Mouse (Mus musculus): ENCODE results near the gene 4930568D16Rik.
A peak's percentile ranks its signal among the peaks of the same experiment; 100 is the strongest.

The 4930568D16Rik gene

GRCm38 (mm10) chr2:35367629-35368028, at the start of gene 4930568D16Rik:
TSS of gene 4930568D16Rik (minus strand) at chr2:35367729.
- no peak for DNase-seq

DNA sequence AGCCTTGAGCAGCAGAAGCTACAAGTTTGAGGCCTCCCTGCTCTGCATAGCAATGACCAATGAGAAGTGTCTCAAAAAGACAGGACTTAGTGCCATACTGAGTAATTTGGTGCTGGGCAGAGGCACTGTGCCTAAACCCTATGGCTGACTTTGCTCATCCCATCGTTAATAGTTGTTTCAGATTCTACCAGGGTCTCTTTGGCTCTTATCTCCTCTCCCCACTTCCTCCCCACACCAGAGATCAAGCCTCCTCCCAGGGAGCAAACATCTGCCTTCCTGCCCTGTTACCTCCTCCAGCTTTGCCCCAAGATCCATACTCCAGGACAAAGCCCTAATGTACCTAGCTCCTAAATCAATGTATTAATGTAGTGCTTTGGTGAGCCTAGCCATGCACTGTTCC, 49.7 kb upstream of the 4930568D16Rik start:
- no peak for DNase-seq

DNA sequence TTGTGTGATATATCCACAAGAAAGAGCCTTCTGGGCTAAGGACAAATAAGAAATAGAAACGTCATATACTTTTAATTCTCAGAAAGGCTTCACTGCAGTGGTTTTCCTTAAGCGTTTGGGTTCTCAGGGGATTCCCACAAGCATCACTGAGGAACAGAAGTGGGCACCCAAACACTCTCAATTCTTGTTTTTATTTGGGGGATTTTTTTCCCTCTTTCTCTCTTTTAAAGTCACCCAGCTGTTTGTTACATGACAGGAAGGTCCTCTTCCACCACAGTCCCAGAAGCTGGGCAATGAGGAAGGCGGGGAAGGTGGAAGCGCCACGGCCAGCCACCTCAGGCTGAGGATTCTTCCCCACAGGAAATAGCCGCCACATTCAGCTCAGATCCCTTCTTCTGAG, 48.9 kb upstream of the 4930568D16Rik start:
- DNase-seq = no peak

DNA sequence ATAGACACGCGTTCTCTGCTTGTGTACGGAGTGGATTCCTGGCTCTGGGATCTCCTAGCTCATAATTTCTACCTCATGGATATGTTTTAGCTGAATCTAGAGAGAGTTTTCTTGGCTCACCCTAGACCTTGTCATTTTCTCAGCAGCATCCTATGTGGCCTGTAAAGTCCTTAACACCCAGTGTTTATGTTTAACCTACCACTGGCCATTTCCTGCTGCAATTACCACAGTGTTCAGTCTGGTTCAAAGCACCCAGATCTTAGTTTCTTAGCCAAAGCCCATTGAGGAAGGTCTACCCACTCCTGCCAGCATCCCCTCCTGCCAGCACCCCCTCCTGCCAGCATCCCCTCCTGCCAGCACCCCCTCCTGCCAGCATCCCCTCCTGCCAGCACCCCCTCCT, 45.3 kb upstream of the 4930568D16Rik start:
- DNase-seq = no peak

DNA sequence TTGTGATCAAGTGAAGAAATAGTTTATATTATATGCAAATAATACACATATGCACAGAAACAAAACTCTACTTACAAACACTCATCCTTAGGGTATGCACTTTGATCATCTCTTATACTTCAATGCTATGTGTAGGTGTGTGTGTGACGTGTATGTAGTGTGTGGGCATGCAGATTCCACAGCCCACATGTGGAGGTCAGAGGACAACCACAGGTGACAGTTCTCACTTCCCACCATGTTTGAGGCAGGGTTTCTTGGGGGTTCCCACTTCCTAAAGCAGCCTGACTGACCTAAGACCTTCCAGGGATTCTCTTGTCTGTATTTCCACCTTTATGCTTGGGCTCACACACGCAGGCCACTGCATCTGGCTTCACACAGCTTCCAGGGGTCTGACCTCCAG, 44.7 kb upstream of the 4930568D16Rik start:
- no peak for DNase-seq

DNA sequence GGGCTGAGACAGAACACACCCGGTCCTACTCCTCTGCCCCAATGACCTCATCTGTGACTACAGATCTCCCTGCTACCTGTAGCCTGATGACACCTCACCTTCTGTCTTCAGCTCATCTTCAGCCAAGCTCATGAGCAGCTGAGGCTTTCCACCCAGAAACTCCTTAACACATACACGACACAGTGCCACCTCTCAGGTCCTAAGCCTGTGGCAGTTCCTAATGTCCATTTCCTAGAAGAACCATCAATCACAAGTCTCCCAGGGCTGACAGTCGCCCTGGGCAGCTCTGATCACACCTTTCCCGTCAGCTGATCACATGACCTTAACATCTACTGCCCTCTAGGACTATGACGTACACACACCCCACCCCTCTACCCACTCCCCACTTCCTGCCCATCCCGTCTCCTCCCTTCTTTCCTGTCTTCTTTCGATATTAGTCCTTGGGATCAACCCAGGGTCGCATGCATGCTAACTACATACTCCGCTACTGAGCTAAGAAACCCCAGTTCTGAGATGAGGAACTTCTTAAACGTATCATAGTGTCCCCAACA, 44.2 kb upstream of the 4930568D16Rik start:
- no peak for DNase-seq

GRCm38 (mm10) chr2:35409466-35409865, 41.9 kb upstream of the 4930568D16Rik start:
- no peak for DNase-seq

DNA sequence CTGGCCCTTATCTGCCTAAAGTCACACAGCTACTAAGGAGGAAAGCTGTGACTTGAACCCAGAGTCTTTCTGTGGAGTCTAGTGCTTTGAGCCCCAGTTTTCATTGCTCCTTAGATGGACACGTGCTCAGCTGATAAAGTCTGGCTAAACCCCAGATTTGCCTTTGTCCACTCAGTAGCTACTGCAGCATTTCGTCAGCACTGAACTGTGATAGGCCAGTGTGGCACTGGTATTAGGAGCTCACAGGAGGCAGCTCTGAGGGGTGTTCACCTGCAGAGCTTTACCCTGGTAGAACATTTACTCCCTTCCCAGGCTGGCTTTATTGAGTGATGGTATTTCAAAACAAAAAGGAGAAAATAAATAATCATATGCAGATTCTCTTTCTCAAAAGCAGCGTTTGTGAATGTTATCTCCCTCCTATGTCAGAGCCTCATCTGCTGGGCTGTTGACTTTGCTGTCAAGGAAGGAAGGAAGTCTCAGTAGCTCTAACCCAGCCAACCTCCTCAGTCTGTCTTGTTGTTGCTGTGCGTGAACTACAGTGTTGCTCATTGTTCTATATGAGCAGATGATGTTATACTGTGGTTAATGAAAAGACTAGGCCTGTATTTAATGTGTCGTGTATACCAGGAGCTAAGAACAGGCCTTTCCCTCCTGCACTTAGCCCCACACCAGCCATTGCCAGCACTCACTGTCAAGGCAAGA, 41.0 kb upstream of the 4930568D16Rik start:
- DNase-seq = no peak

- DNase-seq = no peak
Observed at GRCm38 (mm10) chr2:35407878-35408277, 40.3 kb upstream of the 4930568D16Rik start.

GRCm38 (mm10) chr2:35407266-35407665, 39.7 kb upstream of the 4930568D16Rik start:
- no peak for DNase-seq

DNA sequence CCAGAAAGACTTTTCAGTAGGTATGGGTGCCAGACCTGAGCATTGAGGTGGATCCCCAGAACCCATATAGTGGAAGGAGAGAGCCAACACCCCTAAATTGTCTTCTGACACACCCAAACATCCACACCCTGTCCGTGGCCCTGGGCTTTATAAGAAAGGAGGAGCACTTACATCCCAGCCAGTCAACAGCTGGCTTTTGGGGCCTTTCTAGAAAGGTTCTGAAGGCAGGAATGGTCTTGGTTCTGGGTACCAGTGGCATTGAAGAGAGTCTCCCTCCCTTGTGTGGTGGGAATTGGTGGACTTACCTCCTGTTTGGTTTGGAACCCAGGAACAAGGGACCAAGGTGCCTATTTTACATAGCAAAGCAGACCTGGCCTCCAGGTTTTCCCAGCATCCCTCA, 39.1 kb upstream of the 4930568D16Rik start:
- no peak for DNase-seq

DNA sequence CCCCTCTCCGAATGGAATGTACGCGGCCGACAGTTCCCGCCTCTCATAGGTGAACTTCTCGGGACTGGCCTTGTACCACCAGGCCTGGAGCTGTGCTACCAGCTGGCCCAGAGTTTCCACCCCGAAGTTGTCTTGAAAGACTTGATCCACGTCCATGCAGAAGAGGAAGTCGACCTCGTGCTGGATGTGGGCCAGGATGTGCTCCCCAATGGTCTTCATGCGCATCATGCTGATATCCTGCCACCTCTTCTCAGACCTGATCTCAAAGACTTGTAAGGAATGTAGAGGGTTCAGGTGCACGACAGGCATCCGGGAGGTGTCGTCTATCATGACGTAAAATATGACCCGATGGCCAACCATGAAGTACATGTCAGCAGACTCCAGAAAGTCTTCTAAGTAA, 34.9 kb upstream of the 4930568D16Rik start:
- peak in 1 of 2 experiments; percentile 2 for DNase-seq

DNA sequence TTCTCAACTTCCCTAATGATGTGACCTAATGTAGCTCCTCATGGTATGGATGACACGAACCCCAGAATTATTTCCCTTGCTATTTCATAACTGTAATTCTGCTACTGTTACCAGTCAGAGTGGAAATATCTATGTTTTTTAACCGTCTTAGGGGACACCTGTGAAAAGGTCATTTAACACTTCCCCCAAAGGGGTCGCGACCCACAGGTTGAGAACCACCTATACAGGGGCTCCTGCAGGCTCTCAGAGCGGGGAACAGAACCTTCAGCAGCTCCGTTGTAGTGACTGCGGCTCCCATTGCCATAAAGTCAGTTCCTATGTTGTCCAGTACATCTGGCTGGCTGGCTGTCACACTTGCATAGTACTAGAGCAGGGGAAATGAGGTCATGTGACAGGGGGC, 33.2 kb upstream of the 4930568D16Rik start:
- DNase-seq = peak in 1 of 2 experiments; percentile 1

DNA sequence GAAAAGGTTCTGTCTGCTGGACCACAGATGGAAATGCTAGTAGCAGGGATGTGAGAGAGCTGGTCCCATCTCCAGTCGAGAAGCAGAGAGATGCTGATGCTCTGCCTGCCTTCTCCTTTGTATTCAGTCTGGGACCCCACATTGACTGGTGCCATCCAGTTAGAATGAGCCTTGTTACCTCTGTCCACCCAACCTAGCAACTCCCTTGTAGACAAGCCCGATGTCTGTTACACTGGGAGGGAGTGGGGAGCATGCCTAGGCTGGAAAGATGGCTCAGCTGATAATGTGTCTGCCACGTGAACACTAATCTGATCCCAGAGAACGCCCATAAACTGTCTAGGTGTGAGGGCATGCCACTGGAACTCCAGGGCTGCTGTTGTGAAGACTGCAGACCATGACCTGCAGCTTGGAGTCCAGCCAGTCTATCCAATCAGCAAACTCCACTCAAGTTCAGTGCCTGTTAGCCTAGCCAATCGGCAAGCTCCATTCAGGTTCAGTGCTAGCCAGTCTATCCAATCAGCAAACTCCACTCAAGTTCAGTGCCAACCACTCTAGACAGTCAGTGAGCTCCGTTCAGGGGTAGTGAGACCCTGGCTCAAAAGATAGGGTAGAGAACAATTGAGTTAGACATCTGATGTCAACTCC, 30.8 kb upstream of the 4930568D16Rik start:
- DNase-seq = no peak

- DNase-seq = peak; percentile 56 to 68
Observed at GRCm38 (mm10) chr2:35397590-35398173, 30.2 kb upstream of the 4930568D16Rik start.

- DNase-seq = no peak
Observed at GRCm38 (mm10) chr2:35397096-35397495, 29.6 kb upstream of the 4930568D16Rik start, which contains the start of gene 4930402F06Rik. TSS of gene 4930402F06Rik (minus strand) at chr2:35397175.

DNA sequence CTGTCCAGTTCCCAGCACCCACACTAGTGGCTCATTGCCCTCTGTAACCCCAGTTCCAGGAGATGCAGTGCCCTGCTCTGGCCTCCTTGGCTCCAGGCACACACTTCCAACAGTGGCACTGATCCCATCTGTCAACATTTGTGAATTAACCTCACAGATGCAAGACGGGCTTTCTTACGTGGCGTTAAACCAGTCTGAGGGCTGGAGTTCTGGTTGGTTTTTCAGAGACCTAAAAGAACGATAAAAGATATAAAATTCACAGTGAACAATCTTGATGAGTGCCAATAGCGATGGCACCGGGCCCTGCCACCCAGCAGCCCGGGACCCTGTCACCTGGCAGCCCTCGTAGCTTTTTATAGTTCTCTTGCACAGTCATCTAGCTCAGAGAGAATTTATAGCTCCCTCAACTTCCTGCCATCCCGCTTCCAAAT, 17.9 kb upstream of the 4930568D16Rik start:
- DNase-seq = no peak

GRCm38 (mm10) chr2:35379306-35379705, 11.8 kb upstream of the 4930568D16Rik start:
- no peak for DNase-seq

DNA sequence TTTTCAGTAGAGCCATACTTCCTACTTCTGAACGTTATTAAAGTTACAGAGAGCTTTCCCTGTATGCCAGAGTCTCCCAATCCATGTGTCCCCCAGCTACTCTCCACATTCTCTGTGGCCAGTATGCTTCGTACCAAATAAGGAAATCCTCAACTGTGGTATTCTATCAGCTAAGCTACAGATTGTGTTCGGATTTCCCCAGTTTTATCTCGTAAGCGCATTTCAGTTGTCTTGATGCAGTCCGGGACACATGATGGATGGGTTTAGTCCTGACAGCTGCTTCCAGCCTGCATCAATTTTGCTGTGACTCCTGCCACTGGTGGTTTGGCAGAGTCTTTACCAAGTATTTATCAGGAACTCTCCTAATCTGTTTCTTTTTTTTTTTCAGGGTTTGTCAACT, 10.1 kb upstream of the 4930568D16Rik start:
- DNase-seq = no peak

DNA sequence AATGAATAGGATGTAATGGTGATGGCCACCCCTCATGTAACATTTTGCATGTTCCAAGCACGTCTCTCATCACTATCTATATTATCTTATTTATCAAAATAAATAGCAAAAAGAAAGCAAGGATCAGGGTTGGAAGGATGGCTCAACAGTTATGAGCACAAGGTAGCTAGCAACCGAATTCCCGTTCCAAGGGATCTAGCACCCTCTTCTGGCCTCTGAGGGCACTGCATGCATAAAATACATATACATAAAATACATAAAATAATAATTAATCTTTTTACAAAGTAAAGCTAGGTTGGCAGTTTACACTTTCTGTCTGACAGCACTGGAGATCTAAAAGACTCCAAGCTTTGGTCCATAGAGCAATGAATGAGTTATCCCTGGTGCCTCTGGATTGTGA, 5.5 kb upstream of the 4930568D16Rik start:
- peak in 1 of 2 experiments; percentile 11 for DNase-seq

GRCm38 (mm10) chr2:35370686-35371085, 3.2 kb upstream of the 4930568D16Rik start:
- no peak for DNase-seq

DNA sequence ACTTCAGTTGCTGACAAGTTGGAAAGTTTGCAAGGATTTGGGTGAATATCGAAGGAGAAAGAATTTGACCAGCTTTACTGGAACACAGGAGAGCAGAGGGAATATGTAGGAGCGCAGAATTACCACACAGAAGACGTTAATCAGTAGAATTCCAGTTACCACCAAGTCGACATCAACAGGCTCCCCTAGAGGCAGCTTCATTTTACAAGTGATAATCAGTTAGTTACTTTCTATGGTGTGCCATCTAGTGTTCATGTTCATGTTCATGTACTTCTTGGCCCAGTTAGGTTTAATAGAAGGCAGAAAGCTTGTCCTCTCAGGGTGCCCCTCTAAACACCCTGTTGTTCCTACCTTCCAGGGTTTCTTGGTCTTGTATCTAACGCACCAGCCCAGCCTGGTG, 18.3 kb downstream of the 4930568D16Rik start:
- no peak for DNase-seq

GRCm38 (mm10) chr2:35345984-35346383, 21.5 kb downstream of the 4930568D16Rik start:
- DNase-seq = no peak

GRCm38 (mm10) chr2:35342605-35343004, 24.9 kb downstream of the 4930568D16Rik start:
- DNase-seq = no peak
